Mouse (Mus musculus) liver, postnatal 0 days (tissue): ENCODE data around the gene Dhx34. TPM values are rescaled to one million over a fixed set of nuclear protein-coding genes. Genes with fewer than 3 reads are reported as not detected.
A peak's percentile ranks its signal among the peaks of the same experiment; 100 is the strongest.
"Not testable (repeated sequence)": the region's sequence is repeated elsewhere in the genome, so short reads cannot be mapped to it uniquely, and the experiment has no call there.

Experiments used
- ATAC-seq: fragments of 200-750 bp; cut with Nextera tagmentation; 2 replicates; pipeline ENCODE4 v1.8.0; 2017; ENCODE audit warnings: mild to moderate bottlenecking, moderate library complexity
- DNase-seq: peaks from one replicate; pipeline ENCODE4 v3.0.0-alpha.2; 2016
- H3K27ac ChIP-seq: fragments of 300-500 bp; sonication (generic); 2 replicates; pipeline ENCODE4 v1.5.1; 2014; ENCODE audit warnings: antibody characterized with exemption, moderate library complexity, mild to moderate bottlenecking, low read depth
- H3K27me3 ChIP-seq: fragments of 300-500 bp; sonication (generic); 2 replicates; pipeline ENCODE4 v1.6.1; 2014; ENCODE audit warnings: low read length, control low read depth, mixed read lengths; ENCODE audit not compliant: insufficient read depth
- H3K36me3 ChIP-seq: fragments of 300-500 bp; sonication (generic); replicated peaks from 2 replicates; pipeline ENCODE4 v1.6.1; 2014; ENCODE audit warnings: mild to moderate bottlenecking, control low read depth, low read length, moderate library complexity, mixed read lengths; ENCODE audit not compliant: insufficient read depth
- H3K4me1 ChIP-seq: fragments of 300-500 bp; sonication (generic); 2 replicates; pipeline ENCODE4 v1.6.1; 2014; ENCODE audit warnings: antibody characterized with exemption, mild to moderate bottlenecking, control low read depth; ENCODE audit not compliant: insufficient read depth
- H3K4me2 ChIP-seq: fragments of 300-500 bp; sonication (generic); 2 replicates; pipeline ENCODE4 v1.6.1; 2014; ENCODE audit warnings: low read depth, mild to moderate bottlenecking, low read length, moderate library complexity, mixed read lengths
- H3K4me3 ChIP-seq: fragments of 300-500 bp; sonication (generic); 2 replicates; pipeline ENCODE4 v1.5.1; 2014; ENCODE audit warnings: low read depth, low read length
- H3K9ac ChIP-seq: fragments of 300-500 bp; sonication (generic); replicated peaks from 2 replicates; pipeline ENCODE4 v1.6.1; 2014; ENCODE audit warnings: mild to moderate bottlenecking, moderate library complexity
- H3K9me3 ChIP-seq: fragments of 300-500 bp; sonication (generic); 2 replicates; pipeline ENCODE4 v1.6.1; 2016; ENCODE audit warnings: mild to moderate bottlenecking, control low read depth, low read length, mixed read lengths
- CTCF ChIP-seq: sonication (generic); IDR thresholded peaks from 2 replicates; pipeline ENCODE4 v1.5.1; 2016; ENCODE audit warnings: antibody characterized with exemption, low read depth
- EP300 ChIP-seq: IDR thresholded peaks from 2 replicates; pipeline ENCODE4 v1.6.1; 2016; ENCODE audit warnings: antibody characterized with exemption, low read depth, mild to moderate bottlenecking
- WGBS: fragments of 180-500 bp; shearing (Covaris S2); extraction: QIAGEN DNeasy Blood & Tissue Kit; methylation state at CpG from one replicate; pipeline ENCODE4 v1.1.7; 2014; ENCODE audit not compliant: insufficient replicate concordance; 5-methylcytosine and 5-hydroxymethylcytosine counted together
- polyA plus RNA-seq: library from polyadenylated mRNA; unstranded; fragments of >200 nt; fragmentation: Nextera tagmentation; extraction: Ambion mirVana; gene quantifications from 2 replicates; pipeline ENCODE4 v1.2.1, GENCODE M21; 2015

Dhx34 gene
- 3.6 and 3.9 TPM in 2 replicates for polyA plus RNA-seq

- Histone ChIP-seq H3K4me3 (peak within 1 kb of the TSS; percentile 81), H3K27ac (peak within 1 kb of the TSS; percentile 90), H3K4me2 (peak within 1 kb of the TSS; percentile 89), H3K9me3 (no peaks in the 10 kb centered on the region), H3K36me3 (no peaks in the 10 kb centered on the region; the same call in 1 of the 2 replicates), H3K27me3 (no peaks in the 10 kb centered on the region), H3K4me1 (peaks cover 12% of the 10 kb centered on the region), H3K9ac (peak within 1 kb of the TSS; percentile 85)
- TF ChIP-seq EP300 (no peak), CTCF (peak; percentile 76)
- DNase-seq (peak; percentile 97), ATAC-seq (peak; percentile 98)
- under 1% methylated on average over 34 of the region's 34 CpGs for WGBS
Observed at GRCm38 (mm10) chr7:16221582-16222272, at the start of gene Dhx34. Dhx34 (minus strand) TSS chr7:16222037.

- Histone ChIP-seq H3K9me3 (no peaks in the 10 kb centered on the region), H3K36me3 (peaks cover 4% of the 10 kb centered on the region), H3K9ac (no peak overlapping the region), H3K4me2 (no peak overlapping the region), H3K4me1 (peaks cover 37% of the 10 kb centered on the region), H3K27ac (no peak overlapping the region), H3K4me3 (no peak overlapping the region), H3K27me3 (no peaks in the 10 kb centered on the region)
- TF ChIP-seq CTCF (no peak), EP300 (no peak)
- ATAC-seq, result no peak
- DNase-seq, result no peak
- WGBS, result 61% methylated on average over 1 of the region's 1 CpGs
Observed at GRCm38 (mm10) chr7:16271139-16271538, 49.3 kb upstream of the Dhx34 start.

GRCm38 (mm10) chr7:16266593-16266992, 44.8 kb upstream of the Dhx34 start:
- WGBS, result 61% methylated on average over 7 of the region's 7 CpGs
- not testable (repeated sequence) for H3K36me3 ChIP-seq, H3K9ac ChIP-seq, ATAC-seq, H3K4me1 ChIP-seq, H3K27ac ChIP-seq, H3K4me2 ChIP-seq, H3K27me3 ChIP-seq, H3K4me3 ChIP-seq, H3K9me3 ChIP-seq, DNase-seq

GRCm38 (mm10) chr7:16265856-16266255, 44.0 kb upstream of the Dhx34 start:
- Histone ChIP-seq H3K4me1 (no peaks in the 10 kb centered on the region; the same call in 1 of the 2 replicates), H3K36me3 (no peaks in the 10 kb centered on the region), H3K9ac (no peak overlapping the region), H3K4me2 (no peak overlapping the region), H3K9me3 (no peaks in the 10 kb centered on the region), H3K4me3 (no peak overlapping the region), H3K27ac (no peak overlapping the region), H3K27me3 (no peaks in the 10 kb centered on the region)
- WGBS, result 80% methylated on average over 11 of the region's 11 CpGs
- no peak for ATAC-seq
- no peak for DNase-seq
- TF ChIP-seq CTCF (no peak), EP300 (no peak)

GRCm38 (mm10) chr7:16263843-16264242, 42.0 kb upstream of the Dhx34 start:
- Histone ChIP-seq H3K9ac (no peak overlapping the region), H3K4me2 (no peak overlapping the region), H3K9me3 (no peaks in the 10 kb centered on the region), H3K27me3 (no peaks in the 10 kb centered on the region), H3K4me3 (no peak overlapping the region), H3K36me3 (no peaks in the 10 kb centered on the region), H3K4me1 (no peaks in the 10 kb centered on the region), H3K27ac (no peak overlapping the region)
- ATAC-seq, result no peak
- 43% methylated on average over 5 of the region's 5 CpGs for WGBS
- TF ChIP-seq CTCF (no peak), EP300 (no peak)
- DNase-seq, result no peak

GRCm38 (mm10) chr7:16263015-16263787, 41.4 kb upstream of the Dhx34 start:
- TF ChIP-seq CTCF (peak; percentile 93), EP300 (no peak)
- Histone ChIP-seq H3K4me1 (no peaks in the 10 kb centered on the region), H3K9me3 (no peaks in the 10 kb centered on the region), H3K36me3 (no peaks in the 10 kb centered on the region), H3K27ac (no peak overlapping the region), H3K9ac (no peak overlapping the region), H3K4me2 (no peak overlapping the region), H3K4me3 (no peak overlapping the region), H3K27me3 (no peaks in the 10 kb centered on the region)
- DNase-seq (peak; percentile 88), ATAC-seq (peak; percentile 50; the same call in 1 of the 2 replicates)
- 19% methylated on average over 8 of the region's 8 CpGs for WGBS
